Mouse (Mus musculus) heart, postnatal 14 days (tissue): ENCODE measurements around the gene Nf2. TPM values are rescaled to one million over a fixed set of nuclear protein-coding genes. Genes with fewer than 3 reads are reported as not detected.

ENCODE experiments used
- DNase-seq, 2 experiments: peaks; one replicate each; pipeline ENCODE4 v3.0.0; 2021 to 2022
- intact Hi-C: fragments of 180-260 bp; cut with DNase I; formaldehyde crosslinking; loops from one replicate; pipeline ENCODE4 v1.15.1; 2025
- long read RNA-seq, 2 experiments: library from polyadenylated mRNA; stranded (forward); transcript quantifications; one replicate each; pipeline ENCODE4 v2.0.0; 2021
- total RNA-seq, 2 experiments: library from RNA; stranded (reverse); gene quantifications; 2 replicates each; pipeline ENCODE4 v1.2.3; 2021

Nf2 gene
- total RNA-seq, result 10 to 100 TPM; 82.9 to 84.2 TPM
- long read RNA-seq, experiment 1, full-length matches to known transcripts, result 18 of 54 reads
- long read RNA-seq, experiment 1, partial matches to known transcripts, result 5 of 54 reads
- long read RNA-seq, experiment 1, other reads (novel, unspliced or antisense), result 31 of 54 reads
- long read RNA-seq, experiment 2, transcript Nf2-202 (17 exons, 2,394 nt), result major isoform, 25 of 67 reads
- long read RNA-seq, experiment 2, partial matches to known transcripts, result 8 of 67 reads
- long read RNA-seq, experiment 2, other reads (novel, unspliced or antisense), result 34 of 67 reads

DNA sequence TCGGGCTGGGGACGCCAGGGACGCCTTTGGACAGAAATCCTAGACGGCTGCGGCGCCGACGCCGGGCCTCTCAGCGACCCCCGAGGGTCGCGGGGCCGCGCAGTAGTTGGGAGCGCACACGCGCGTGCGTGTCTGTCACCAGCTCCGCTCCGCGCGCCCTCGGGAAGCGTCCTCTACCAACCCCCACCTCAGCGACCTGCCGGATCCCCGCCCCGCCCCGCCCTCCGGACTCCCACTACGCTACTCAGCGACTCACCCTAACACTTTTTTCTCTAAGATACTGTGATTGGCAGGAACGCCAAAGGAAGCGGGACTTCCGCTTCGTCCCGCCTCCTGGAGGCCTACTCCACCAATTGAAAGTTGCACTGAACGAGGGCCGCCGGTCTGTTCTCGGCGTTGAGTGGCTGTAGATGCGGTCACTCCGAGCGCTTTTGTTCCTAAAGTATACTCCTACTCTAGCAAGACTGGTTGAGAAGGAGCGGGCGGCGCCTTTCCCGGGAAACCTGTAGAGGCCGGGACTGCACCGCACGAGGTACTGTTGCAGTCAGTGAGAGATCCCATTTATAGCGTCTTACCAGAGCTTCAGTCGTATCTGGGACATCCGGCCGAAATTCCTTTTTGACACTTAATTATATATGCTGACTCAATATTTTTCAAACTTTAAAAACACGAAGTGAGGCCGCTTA, at the start of gene Nf2:
TSS of gene Nf2 (minus strand) at position 279 of the 686 bp plus-strand sequence.
- peak; percentile 95 to 96 for DNase-seq
- intact Hi-C loops, result no loop called here

DNA sequence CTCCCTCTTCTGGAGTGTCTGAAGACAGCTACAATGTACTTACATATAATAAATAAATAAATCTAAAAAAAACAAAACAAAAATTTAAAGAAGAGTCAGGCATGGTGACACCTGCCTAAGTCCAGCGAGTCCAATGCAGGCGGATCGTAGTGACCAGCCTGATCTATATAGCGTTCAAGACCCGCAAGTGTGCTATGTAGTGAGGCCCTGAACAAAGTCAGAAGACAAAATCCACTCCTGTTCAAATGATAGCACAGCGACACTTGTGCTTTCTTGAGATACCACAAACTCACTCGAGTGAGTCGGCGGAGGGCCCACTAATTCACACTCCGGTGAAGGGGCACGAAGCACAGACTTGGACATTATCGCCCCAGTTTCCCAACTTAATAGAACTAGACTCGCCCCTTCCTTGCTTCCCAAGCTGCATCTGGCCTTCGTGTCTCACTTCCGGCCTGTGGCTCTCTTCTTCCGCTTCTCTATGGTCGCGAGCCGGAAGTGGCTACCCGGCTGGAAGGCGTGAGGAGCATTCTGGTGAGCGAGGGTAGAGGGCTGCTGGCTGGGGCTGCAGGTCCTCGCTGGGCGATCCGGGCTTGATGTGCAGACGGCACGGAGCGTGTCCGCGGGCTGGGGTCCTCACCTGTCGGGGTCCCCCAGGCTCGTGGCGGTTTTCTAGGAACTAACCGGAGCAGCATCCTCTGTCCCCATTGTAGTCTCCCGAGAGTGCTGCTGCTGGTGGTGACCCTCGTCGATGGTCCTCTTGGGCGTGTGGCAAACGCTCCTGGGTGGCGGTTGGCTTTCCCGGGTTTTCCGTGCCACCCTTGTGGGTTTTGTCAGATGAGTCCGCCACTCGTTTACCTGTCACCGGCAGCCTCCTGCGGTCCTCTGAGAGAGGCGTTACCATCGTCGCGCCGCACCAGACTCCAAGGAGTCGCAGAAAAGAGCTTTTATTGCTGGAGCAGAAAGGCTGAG, 45.8 kb upstream of the Nf2 start, which contains the start of gene Thoc5:
TSS of gene Thoc5 (plus strand) at position 473 of the 969 bp plus-strand sequence.
- peak; percentile 72 to 84 for DNase-seq
- intact Hi-C loops, result no loop called here

- intact Hi-C loops, result no loop called here
These were observed 37.7 kb upstream of the Nf2 start for GRCm38 (mm10) chr11:4886987-4887386.

DNA sequence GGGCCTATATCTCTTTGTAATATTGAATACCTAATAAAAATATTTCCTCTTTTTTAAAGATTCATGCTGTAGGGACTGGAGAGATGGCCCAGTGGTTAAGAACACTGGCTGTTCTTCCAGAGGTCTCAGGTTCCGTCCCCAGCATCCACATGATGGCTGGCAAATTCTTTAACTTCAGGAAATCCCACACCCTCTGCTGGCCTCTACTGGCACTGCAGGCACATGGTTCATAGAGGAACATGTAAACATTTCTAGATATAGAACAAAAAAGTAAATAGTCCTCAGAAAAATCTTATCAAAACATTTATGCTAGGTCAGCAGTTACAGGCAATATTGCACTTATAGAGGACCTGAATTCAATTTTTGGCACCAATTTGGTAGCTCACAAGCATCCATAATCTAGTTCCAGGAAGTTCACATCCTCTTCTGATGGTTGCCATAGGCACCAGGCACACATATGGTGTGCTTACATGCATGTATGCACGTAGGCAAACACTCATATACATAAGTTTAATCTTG, 36.1 kb upstream of the Nf2 start:
- DNase-seq, result peak in 1 of 2 experiments; percentile 38
- intact Hi-C loops, result no loop called here

More at GRCm38 (mm10) chr11:4886987-4887386, 37.7 kb upstream of the Nf2 start:
- DNase-seq, result no peak

- intact Hi-C loops, result no loop called here
- DNase-seq, result peak; percentile 17 to 43
These were observed 33.7 kb upstream of the Nf2 start for GRCm38 (mm10) chr11:4882892-4883627.

GRCm38 (mm10) chr11:4881087-4881486, 31.8 kb upstream of the Nf2 start:
- intact Hi-C loops, result no loop called here
- no peak for DNase-seq

DNA sequence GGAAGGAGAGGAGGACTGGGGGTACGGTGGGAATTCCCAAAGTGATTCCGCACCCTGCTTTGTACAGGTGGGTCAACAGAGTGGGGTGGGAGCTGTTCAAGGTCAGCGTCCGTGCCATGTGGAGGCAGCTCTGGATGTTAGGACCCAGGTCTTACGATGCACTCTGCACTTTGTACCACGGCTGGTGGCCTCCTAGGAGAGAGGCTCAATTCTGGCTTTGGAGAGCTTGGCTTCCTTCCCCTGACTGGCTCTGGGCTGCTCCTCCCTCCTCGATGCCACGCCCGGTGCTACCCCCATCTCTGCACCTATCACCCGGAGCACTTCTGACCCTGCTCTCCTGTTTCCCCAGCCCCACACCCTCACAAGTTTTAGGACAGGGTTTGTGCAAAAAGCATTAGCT, 25.2 kb upstream of the Nf2 start:
- no peak for DNase-seq
- intact Hi-C loops, result no loop called here

DNA sequence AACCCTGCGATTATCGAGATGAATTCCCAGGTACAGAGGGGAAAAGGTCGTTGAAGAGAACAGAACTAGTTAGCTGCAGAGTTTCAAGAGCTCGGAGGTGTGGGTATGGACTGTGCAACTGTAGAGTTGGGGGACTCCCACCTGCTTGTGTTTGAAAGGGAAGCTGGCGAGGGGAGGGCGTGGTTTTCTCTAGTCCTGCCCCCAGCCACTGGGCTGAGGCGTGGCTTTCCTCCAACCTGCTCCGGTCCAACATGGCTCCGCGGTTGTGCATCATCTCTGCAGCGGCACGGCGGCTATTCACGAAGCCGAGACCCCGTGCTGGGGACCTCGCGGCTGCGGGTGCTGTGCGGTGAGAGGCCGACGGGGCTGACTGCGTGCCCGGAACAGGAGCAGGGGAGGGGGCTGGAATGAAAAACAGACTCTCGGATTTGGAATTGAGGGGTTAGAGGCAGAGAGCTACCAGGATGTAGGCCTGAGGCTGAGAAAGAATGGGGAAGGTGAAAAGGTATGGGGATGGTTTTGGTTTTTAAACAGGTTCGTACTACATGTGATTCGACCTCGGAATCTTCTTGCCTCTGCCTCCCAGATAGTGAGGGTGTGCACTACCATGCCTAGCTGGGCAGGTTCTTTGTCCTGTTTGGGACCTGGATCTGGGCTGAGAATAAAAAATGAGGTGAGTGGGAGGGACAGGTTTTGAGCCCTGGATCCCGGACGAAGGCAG, 24.6 kb upstream of the Nf2 start, which contains the start of gene Nipsnap1:
TSS of gene Nipsnap1 (plus strand) at position 197 of the 721 bp plus-strand sequence.
- intact Hi-C loops, result no loop called here
- DNase-seq, result peak; percentile 47 to 61

DNA sequence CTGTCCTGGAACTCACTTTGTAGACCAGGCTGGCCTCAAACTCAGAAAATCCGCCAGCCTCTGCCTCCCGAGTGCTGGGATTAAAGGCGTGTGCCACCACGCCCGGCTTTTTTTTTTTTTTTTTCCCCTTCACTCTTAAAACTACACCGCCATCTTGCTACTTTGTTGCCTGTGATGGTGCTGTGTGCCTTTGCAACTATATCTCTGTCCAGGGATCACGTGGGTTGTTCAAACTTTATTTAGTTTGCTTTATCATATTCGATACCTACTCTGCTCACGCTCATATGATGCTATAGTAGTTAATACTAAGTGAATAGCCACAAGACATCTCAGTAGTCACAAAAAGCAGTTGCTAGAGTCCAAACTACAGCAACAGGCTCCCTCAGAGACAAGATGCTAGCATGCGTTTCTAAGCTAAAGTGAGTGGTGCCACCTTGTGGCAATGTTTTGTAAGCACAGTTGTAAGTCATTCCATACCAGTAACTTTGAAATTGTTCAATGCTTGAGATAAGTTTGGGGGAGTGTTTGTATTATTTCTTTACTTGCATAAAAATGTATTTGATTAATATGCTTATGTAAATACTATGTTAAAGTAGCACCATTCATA, 16.4 kb upstream of the Nf2 start:
- peak; percentile 52 to 76 for DNase-seq
- intact Hi-C loops, result loop anchor here (1.0 to 2.0 kb wide), 2 partner anchors 23 to 429 kb away; no protein-coding TSS in a partner anchor

DNA sequence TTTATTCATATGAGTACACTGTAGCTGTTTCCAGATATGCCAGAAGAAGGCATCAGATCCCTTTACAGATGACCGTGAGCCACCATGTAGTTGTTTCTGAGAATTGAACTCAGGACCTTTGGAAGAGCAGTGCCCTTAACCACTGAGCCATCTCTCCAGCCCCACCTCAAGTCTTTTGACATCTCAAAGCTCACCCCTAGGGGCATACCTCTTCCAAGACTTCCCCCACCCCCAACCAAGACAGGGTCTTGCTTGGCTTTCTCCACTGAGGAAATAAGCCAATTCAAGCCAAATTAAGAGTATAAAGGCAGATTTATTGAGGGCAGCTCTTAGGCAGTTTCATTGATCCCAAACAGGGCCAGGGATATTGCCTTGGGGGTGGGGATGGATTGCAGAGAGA, 13.4 kb upstream of the Nf2 start:
- no peak for DNase-seq
- intact Hi-C loops, result no loop called here

DNA sequence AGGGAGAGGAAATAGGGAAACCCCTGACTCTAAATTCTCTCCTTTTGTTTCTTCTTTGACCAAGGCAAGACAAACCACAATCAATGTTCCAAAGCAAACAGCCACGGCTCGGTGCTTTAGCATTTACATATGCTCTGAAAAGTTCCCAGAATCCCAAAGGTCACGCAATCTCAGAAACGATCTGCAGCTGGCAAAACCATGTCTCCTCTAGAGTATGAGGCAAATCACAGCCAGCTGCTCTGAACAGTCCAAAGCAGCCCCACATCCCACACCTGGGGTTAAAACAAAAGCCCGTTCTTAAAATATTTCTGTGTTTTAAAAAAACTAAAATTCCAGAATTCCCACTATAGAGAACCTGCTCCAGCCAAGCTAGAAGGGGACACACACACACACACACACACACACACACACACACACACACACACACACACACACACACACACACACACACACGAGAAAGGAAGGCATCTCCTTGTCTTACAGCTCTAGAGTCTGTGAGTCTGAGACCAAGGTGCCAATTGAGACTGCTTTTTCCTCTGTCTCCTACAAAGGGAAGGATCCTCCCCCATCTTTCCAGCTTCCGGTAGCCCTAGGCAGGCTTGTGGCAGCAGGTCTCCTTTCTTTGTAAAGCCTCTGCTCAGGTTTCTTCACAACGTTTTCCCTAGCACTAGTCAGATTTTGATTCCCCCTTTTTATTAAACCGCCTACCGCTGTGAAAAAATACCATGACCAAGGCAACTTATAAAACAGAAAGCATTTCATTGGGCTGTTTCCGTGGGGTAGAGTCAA, 12.7 kb upstream of the Nf2 start:
- DNase-seq, result no peak
- intact Hi-C loops, result no loop called here

GRCm38 (mm10) chr11:4860986-4861385, 11.7 kb upstream of the Nf2 start:
- DNase-seq, result no peak
- intact Hi-C loops, result no loop called here

GRCm38 (mm10) chr11:4858416-4858815, 9.1 kb upstream of the Nf2 start:
- intact Hi-C loops, result no loop called here
- no peak for DNase-seq

GRCm38 (mm10) chr11:4854181-4854580, 4.8 kb upstream of the Nf2 start:
- intact Hi-C loops, result no loop called here
- no peak for DNase-seq

DNA sequence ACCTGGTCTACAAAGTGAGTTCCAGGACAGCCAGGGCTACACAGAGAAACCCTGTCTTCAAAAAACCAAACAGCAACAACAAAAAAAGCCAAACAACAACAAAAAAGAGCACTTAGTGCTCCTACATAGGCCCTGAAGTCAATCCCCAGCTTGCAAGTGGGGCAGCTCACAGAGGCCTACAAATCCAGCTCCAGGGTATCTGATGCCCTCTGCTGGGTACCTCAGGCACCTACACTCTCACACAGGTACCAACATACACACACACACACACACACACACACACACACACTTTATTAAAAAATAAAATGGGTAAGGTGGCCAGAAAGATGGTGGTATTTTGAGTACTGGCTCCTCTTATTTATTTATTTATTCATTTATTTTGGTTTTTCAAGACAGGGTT, 3.7 kb upstream of the Nf2 start:
- intact Hi-C loops, result no loop called here

GRCm38 (mm10) chr11:4850404-4850803, 1.1 kb upstream of the Nf2 start:
- intact Hi-C loops, result no loop called here
- DNase-seq, result no peak

More for the DNA sequence above, 3.7 kb upstream of the Nf2 start:
- no peak for DNase-seq

DNA sequence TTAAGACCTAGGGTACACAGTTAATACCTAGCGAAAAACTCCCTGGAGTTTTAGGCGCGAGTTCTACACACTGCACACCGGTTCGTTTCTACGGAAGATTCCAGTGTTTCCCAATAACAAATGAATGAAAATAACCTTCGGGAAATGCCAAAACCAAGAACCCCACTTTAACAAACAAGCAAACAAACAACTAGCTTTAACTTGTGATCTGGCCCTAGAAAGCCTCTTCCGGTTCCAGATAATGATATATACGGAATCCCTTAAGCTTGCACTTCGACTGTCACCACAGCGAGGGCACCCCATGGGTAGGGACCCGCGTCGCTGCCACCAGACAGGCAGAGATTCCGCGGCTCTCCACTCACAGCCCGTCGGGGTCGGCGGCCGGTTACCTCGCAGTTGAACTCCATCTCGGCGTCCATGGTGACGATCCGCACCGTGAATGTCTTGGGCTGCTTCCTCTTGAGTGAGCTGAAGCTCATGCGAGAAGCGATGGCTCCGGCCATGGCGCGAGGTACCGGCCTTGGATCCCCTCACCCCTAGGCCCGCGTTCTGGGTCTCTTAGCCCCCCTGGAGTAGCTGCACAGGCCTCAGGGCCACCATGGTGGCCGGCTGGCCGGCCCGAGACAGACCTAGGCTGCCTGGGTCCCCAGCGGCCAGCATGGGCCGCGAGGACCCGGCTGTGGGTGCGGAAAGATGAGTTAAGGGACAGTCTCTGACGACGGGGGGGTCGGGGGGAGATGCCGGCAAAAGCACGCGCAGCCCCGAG, 670 bp downstream of the Nf2 start:
- DNase-seq, result peak; percentile 31 to 45
- intact Hi-C loops, result no loop called here
